Mouse (Mus musculus) cerebellum, postnatal 14 days (tissue): ENCODE results near the gene Adamts9.

Experiments
- DNase-seq, 2 experiments: peaks; one replicate each; pipeline ENCODE4 v3.0.0; 2021; ENCODE audit warnings: mixed read lengths in 2 of 2

Gene Adamts9

GRCm38 (mm10) chr6:92921843-92922242 lies 21.4 kb downstream of the Adamts9 start:
- DNase-seq: no peak

DNA sequence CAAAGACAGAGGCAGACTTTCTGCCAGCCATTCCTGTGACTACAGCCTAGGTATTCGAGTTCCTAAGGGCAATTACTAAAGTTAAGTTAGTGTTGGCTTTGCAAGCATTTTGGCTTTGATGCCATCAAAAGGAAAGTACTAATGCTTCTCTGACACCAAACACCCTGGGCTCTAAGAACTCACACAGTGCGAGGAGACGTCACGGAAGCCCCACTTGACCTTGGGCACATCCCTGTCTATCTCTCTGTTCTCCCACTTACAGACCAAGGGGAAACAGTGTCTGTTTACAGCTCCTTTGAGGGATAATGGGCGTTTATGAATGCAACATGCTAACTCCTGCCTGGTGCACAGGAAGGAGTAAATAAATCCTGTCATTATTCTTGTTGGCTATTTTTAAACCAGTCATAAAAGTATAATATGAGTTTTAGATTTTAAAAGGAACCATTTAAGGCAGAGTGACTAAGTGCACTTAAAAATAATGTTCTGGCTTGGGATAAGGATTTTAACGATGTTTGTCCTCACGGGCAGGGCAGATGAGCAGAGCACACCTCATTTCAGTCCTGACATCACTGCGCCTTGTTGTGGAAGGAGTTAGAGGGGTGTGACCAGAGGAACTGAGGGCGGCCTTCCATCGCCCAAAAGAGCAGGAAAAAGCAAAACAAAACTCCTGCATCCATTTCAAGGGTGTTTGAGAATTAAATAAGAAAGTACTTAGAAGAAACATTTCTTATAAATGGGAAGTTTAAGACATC lies 22.2 kb downstream of the Adamts9 start:
- DNase-seq: no peak

DNA sequence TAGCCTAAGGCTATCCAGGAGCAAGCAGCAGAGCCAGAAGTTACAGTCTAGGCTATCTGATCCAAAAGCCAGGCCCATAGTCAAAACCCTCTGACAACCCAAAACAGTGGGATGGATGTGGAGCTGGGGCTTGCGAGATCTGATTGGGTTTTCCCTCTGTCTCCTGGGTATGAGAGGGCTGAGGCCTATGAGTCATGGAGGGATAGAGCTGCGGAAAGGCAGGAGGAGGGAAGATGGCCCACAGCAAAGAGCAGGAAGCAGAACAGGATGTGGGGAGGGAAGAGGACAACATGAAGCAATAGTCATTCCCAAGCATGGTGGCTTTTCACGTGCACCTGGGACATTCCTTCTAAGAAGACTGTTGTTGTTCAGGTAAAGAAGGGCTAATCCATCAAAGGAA lies 32.7 kb downstream of the Adamts9 start:
- no peak for DNase-seq

GRCm38 (mm10) chr6:92909361-92909760 lies 33.9 kb downstream of the Adamts9 start:
- DNase-seq: no peak

DNA sequence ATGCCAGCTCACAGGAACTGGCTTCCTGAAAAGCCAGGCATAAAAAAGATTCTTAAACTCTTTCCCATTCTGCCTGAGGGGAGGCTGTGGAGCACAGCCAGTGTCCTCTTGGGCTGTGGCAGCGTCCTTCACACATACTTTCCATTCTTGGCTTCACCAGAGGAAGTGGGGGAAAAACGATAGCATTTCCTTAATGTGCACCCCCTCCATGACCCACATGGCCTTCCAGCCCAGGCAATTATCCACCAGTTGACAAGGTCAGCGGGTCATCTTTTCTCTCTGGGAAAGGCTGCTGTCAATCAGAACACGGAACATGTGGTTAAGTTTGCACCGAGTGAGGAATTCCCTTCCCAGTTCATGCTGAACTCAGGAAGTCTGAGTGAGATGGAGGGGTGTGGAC lies 37.4 kb downstream of the Adamts9 start:
- no peak for DNase-seq

DNA sequence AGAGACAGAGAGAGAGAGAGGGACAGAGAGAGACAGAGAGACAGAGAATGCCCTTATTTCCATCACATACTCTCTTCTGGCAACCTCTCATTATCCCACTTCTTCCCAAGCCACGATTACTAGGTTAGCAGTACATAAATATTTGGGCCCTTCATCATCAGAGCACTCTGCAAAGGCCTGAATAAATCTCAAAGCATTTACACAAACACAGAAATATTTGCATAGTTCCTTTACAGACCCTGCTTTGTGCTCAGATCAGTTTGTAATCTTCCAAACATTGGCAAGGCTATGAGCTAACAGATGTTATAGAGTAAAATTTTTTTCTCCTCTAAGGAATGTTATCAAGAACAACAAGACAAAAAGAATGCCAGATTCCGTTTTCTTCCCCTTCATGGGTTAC lies 38.8 kb downstream of the Adamts9 start:
- no peak for DNase-seq

- no peak for DNase-seq
Observed at GRCm38 (mm10) chr6:92904037-92904436, 39.3 kb downstream of the Adamts9 start.

DNA sequence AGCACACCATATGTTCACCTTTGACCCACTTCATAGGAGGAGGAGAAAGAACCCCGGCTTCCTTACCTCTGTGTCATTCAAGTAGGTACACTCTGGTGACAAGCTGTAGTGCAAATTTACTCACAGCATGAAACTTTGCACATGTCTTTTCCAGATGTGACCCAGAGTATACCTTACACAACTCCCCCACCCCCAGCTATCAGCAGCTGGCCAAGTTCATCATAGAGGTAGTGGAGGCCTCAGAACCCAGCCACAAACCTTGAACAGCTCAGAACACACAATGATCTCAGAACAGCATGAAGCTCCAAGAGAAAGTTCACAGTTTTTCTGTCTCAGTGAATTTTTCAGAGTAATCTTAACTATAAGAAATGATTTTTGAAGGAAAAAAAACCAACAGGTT lies 51.8 kb downstream of the Adamts9 start:
- no peak for DNase-seq

DNA sequence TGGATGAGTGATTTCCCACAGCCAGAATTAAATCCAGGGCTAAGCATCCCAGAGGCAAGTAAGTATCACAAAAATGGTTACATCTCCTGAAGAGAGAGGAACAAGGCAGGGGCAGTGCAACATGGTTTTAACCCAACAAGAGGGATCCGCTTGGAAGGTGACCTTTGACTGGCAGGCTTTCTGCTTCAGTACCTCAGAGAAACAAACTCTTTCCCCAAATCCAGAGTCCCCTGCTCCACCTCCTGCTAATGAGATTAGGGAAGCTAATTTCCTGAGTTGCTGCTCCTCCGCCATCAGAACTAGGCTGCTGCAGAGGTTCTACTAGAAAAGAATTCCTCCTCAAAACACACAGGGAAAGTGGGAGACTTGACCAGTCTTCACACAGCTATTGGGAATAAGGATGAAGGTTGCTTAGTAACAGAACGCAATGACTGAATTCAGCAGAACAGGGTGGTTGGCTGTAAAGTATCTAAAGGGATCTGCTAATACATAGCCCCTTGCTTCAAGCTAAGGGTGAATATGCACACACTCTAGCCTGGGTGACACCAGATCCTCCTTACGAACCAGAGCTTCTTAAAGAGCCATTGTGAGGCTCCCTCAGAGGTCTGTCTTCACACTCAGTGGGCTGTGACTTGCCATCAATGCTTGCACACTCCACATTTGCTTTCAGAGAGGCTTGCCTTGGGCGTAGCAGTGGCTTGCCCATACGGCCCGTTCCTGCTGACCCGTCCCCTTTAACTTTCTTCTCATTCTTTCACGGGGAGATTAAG lies 60.0 kb downstream of the Adamts9 start:
- no peak for DNase-seq

DNA sequence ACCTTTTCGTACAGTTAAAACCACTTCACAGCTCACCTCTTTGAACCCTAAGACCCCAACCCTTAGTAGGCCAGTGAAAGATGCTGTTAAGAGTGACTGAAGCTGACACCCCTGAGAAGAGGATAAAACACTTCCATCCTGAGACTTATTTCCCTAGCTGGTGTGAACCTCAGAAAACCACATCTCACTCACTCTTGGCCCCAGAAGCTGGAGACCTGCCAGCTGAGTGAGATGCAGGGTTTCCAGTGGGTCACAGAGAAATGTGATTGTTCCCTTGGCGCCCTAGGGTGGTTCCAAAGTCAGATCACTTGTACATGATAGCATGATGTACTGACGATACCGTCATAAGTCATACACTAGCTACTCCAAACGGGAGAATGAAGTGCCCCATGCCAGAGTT lies 60.8 kb downstream of the Adamts9 start:
- peak in 1 of 2 experiments; percentile 15 for DNase-seq

DNA sequence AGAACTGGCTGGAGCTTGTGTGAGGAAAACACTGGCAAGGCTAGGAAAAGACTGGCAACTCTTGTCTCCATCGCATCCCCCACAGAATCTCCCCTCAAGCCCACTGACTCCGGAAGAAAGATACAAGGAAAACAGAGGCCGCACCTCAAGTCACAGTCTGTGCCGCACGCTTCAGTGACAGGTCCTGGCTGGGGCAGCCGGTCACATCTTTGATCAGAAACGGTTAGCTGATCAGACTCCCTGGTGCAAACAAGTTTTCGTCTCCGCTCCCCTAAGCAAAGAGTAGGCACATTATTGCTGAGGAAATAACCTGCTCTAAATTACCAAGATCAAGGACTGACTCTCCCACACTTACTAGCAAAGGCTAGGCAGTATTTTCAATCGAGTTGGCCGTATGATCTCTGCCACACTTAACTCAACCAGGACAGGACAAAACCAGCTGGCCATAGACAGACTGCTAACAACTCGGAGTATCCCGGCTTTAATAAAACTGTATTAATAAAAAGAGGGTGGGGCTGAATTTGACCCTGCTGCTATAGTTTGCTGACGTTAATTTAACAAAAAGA lies 63.5 kb downstream of the Adamts9 start:
- DNase-seq: no peak

DNA sequence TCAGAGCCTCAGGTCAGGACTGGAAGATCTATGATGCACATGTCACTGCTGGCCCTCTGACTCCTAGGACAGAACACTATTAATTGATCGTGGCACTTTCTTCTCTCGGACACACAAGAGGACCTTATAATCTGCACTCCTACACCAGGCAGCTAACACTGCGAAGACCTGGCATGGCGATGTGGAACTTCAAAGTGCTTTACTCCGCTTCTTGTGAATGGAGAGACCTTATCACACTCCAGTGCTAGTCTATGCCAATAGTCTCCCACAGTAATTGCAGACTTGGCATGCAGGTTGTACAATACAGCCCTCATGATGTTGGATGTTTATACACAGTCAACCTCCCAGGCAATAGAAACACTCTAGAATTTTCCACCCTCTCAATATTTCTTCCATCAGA lies 64.5 kb downstream of the Adamts9 start:
- no peak for DNase-seq

- DNase-seq: no peak
Observed at GRCm38 (mm10) chr6:92877236-92877635, 66.1 kb downstream of the Adamts9 start.

DNA sequence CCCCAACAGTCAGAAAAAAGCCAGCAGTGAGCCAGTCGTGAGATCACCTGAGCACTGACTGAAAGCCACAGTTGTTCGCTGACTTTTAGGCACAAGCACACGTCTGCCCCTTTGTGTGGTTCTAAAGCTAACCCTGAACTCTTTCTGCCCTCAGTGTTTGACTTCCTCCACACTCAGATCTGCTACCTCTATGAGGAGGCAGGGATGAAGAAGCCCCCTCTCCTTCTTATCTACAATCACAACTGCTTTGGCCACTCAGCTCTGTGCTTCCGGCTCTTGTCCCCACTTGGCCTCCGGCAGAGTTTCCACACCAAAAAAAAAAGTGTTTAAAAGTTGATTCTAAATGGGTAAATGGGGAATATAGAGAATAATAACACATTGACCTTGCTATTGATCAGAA lies 67.2 kb downstream of the Adamts9 start:
- no peak for DNase-seq

DNA sequence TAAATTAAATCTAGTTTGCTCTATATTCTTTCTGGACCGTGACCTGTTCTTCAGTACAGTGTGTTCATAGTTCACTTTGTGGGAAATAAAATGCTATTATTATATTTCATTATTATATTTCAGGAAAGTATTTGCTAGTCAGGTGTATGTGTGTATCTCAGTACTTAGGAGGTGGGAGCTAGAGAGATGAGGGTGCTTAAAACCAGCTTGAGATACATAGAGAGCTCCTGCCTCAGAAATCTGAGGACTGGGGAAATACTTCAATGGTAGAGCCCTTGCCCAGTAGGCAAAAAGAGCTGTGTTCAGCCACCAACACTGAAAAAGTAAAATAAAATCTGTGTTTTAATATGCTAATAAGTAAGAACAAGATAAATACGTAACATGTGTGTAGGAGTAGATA lies 68.0 kb downstream of the Adamts9 start:
- no peak for DNase-seq

DNA sequence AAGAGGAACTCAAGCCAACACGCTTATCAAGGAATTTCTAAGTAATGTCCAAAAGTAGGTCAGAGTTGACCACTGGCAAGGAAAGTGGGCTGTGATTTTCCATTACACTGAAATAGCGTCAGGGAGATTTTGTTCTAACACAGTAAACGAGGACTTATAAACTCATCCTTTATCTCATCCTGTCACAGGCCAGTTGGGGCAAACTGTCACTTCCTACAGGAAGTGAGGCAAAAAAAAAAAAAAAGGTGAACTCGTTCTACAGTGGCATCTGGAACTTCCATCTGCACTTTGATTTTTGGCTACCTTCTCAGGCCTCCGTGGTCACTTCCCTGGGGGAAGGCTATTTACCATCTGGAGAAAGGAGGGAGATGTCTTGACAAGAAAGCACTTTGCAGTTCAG lies 68.4 kb downstream of the Adamts9 start:
- peak in 1 of 2 experiments; percentile 5 for DNase-seq

DNA sequence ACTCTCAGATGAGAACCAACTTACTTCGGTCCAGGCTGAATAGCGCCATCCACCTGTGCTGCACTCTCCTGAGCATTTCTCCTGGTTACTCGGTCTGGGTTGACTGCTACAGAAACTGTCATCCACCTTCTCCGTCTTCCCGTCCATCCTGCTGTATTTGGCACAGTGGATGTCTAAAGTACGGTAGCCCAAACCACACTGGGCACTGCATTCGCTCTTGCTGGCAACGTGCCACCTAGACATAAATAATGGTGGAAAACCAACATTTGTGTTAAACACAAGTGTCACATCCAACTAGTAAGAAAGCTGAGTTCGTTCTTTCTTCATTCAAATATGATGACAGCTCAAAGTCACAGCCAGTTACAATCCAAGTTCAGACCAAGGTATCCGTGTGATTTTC lies 70.5 kb downstream of the Adamts9 start:
- DNase-seq: no peak

DNA sequence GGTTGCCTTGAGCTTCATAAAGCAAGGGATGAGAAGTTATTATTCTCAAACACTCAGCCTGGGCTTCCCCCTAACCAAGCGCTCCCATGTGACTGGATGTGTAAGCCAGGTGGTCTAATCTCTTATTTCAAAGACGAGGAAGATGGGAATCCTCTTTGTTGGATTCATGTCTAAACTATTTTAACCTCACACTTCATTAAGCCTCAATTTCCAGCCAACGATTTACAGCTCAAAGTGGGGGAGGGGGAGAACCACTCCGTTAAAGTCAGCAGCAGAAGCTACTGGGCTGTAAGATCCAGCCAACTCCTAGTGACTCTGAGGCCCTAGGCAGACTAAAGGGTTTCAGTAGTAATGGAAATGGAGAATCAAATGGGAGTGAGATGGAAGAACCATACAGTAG lies 71.5 kb downstream of the Adamts9 start:
- DNase-seq: no peak

DNA sequence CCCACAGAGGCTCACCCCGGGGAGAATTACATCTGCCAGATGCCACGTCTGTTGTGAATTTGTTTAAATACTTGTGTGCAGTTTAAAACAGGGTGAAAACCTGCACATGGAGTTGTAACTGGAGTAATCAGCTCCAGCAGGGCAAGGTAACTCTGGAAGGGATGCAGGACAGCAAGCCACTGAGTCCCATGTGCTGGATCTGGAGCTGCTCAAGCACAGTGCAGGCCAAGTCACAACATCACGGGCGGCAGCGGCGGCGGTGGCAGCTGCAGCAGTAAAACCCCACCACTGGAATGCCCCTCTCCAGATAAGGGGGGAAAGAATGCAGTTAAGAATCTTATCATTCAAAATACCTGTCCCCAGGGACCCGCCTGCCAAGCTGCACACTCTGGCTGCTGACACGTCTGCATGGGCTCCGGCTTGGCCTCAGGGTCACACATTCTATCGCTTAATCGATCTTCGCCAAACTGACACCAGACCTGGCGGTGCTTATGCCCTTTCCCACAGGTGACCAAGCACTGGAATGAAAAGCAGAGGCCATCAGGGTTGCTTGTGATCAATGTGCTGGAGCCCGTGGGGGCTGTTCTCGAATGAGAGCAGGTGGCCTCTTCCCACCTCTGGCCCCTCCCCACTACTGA lies 73.6 kb downstream of the Adamts9 start:
- DNase-seq: no peak

- no peak for DNase-seq
Observed at GRCm38 (mm10) chr6:92869089-92869581, 74.2 kb downstream of the Adamts9 start, which contains the start of gene Gm15737. Gm15737 (plus strand) TSS chr6:92869357.

GRCm38 (mm10) chr6:92862599-92862998 lies 80.7 kb downstream of the Adamts9 start:
- DNase-seq: no peak

GRCm38 (mm10) chr6:92860285-92860912 lies 82.9 kb downstream of the Adamts9 start:
- DNase-seq: no peak
